Mouse (Mus musculus): ENCODE measurements around the gene Mef2c. TPM values are rescaled to one million over a fixed set of nuclear protein-coding genes. Genes with fewer than 3 reads are reported as not detected.

The Mef2c gene
- 39.5 and 41.4 TPM in 2 replicates for polyA plus RNA-seq (2015; fragmentation: Nextera tagmentation; extraction: Ambion mirVana)

DNA sequence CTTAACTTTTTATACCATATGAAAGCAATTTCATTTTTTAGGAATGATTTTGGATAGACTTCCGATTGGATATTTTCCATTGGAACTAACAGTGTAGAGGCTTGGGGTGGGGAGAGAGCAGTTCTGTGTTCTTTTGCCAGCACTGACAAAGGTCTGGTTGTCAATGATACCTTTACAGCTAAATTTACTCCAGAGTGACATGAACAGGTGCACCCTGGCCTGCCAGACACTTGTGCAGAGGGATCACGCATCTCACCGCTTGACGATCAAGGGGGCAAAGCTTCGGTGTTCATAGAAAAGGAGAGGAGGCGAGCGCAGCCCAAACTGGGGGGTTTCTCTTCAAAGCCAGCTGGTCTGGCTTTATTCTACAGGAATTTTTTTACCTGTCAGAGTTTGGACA, at the start of gene Mef2c:
Mef2c (plus strand) TSS at position 116 of the 400 bp plus-strand sequence.
- 92% methylated on average over 7 of the region's 7 CpGs for WGBS
- Histone ChIP-seq H3K4me1 (no peaks in the 10 kb centered on the region), H3K27ac (no peak within 1 kb of the TSS), H3K4me2 (no peak within 1 kb of the TSS), H3K27me3 (replicated peaks) (no peaks in the 10 kb centered on the region), H3K4me3 (replicated peaks) (no peak within 1 kb of the TSS), H3K36me3 (no peaks in the 10 kb centered on the region), H3K9me3 (no peaks in the 10 kb centered on the region), H3K9ac (no peak within 1 kb of the TSS)
- ATAC-seq (ENCODE audit: insufficient read depth, low FRiP score, low read depth), result no peak

- no peaks in the 10 kb centered on the region for H3K27me3 ChIP-seq (replicated peaks)
- no peak overlapping the region for H3K4me3 ChIP-seq (replicated peaks)
- H3K4me2 ChIP-seq, result no peak overlapping the region
- no peaks in the 10 kb centered on the region for H3K36me3 ChIP-seq
- H3K9me3 ChIP-seq, result no peaks in the 10 kb centered on the region
- no peak for ATAC-seq (ENCODE audit: insufficient read depth, low FRiP score, low read depth)
- no peaks in the 10 kb centered on the region for H3K4me1 ChIP-seq
- no peak overlapping the region for H3K27ac ChIP-seq
- no peak overlapping the region for H3K9ac ChIP-seq
These were observed 45.1 kb upstream of the Mef2c start for GRCm38 (mm10) chr13:83458729-83459128.

- WGBS, result 96% methylated on average over 3 of the region's 3 CpGs
- H3K4me1 ChIP-seq, result no peaks in the 10 kb centered on the region
- no peak overlapping the region for H3K9ac ChIP-seq
- no peaks in the 10 kb centered on the region for H3K27me3 ChIP-seq (replicated peaks)
- ATAC-seq (ENCODE audit: insufficient read depth, low FRiP score, low read depth), result no peak
- no peak overlapping the region for H3K27ac ChIP-seq
- H3K4me2 ChIP-seq, result no peak overlapping the region
- H3K9me3 ChIP-seq, result no peaks in the 10 kb centered on the region
- H3K4me3 ChIP-seq (replicated peaks), result no peak overlapping the region
- H3K36me3 ChIP-seq, result no peaks in the 10 kb centered on the region
These were observed 44.2 kb upstream of the Mef2c start for GRCm38 (mm10) chr13:83459600-83459999.

- no peaks in the 10 kb centered on the region for H3K27me3 ChIP-seq (replicated peaks)
- H3K27ac ChIP-seq, result no peak overlapping the region
- no peak overlapping the region for H3K4me3 ChIP-seq (replicated peaks)
- no peak overlapping the region for H3K9ac ChIP-seq
- H3K9me3 ChIP-seq, result no peaks in the 10 kb centered on the region
- no peak for ATAC-seq (ENCODE audit: insufficient read depth, low FRiP score, low read depth)
- WGBS, result 70% methylated on average over 1 of the region's 1 CpGs
- no peaks in the 10 kb centered on the region for H3K36me3 ChIP-seq
- H3K4me1 ChIP-seq, result no peaks in the 10 kb centered on the region
- no peak overlapping the region for H3K4me2 ChIP-seq
These were observed 43.2 kb upstream of the Mef2c start for GRCm38 (mm10) chr13:83460620-83461019.

DNA sequence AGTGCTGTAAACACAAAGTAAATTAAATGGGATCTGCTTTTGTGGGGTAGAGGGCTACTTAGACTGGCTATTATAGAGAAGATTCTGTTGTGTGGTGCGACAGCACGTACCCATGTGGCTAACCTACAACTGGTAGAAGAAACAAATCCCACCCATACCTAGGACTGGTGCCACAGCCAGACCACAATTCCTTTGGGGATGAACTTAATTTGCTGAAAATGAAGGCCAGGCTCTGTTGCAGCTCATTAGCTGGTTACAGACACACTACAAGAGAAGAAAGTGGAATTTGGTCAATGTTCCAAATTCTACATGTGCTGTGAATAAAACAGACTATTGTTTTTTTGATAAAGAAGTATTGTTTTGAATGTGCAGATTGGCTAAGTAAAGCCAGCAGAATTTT, 42.3 kb upstream of the Mef2c start:
- Histone ChIP-seq H3K36me3 (no peaks in the 10 kb centered on the region), H3K4me1 (no peaks in the 10 kb centered on the region), H3K27me3 (replicated peaks) (no peaks in the 10 kb centered on the region), H3K9me3 (no peaks in the 10 kb centered on the region), H3K9ac (no peak overlapping the region), H3K27ac (no peak overlapping the region; the same call in 1 of the 2 replicates), H3K4me3 (replicated peaks) (no peak overlapping the region), H3K4me2 (no peak overlapping the region)
- ATAC-seq (ENCODE audit: insufficient read depth, low FRiP score, low read depth), result no peak
- 90% methylated on average over 2 of the region's 2 CpGs for WGBS

- H3K27me3 ChIP-seq (replicated peaks), result no peaks in the 10 kb centered on the region
- 91% methylated on average over 5 of the region's 5 CpGs for WGBS
- no peaks in the 10 kb centered on the region for H3K9me3 ChIP-seq
- ATAC-seq (ENCODE audit: insufficient read depth, low FRiP score, low read depth), result no peak
- H3K4me1 ChIP-seq, result no peaks in the 10 kb centered on the region
- no peak overlapping the region for H3K4me3 ChIP-seq (replicated peaks)
- no peak overlapping the region for H3K27ac ChIP-seq
- H3K36me3 ChIP-seq, result no peaks in the 10 kb centered on the region
- no peak overlapping the region for H3K9ac ChIP-seq
- no peak overlapping the region for H3K4me2 ChIP-seq
These were observed 37.1 kb upstream of the Mef2c start for GRCm38 (mm10) chr13:83466756-83467155.

GRCm38 (mm10) chr13:83468794-83469193, 35.0 kb upstream of the Mef2c start:
- H3K27ac ChIP-seq, result no peak overlapping the region
- no peak overlapping the region for H3K9ac ChIP-seq
- no peaks in the 10 kb centered on the region for H3K4me1 ChIP-seq
- no peaks in the 10 kb centered on the region for H3K36me3 ChIP-seq
- ATAC-seq (ENCODE audit: insufficient read depth, low FRiP score, low read depth), result no peak
- H3K4me3 ChIP-seq (replicated peaks), result no peak overlapping the region
- H3K4me2 ChIP-seq, result no peak overlapping the region
- H3K27me3 ChIP-seq (replicated peaks), result no peaks in the 10 kb centered on the region
- WGBS, result 50% methylated on average over 3 of the region's 3 CpGs
- H3K9me3 ChIP-seq, result no peaks in the 10 kb centered on the region

GRCm38 (mm10) chr13:83473755-83474154, 30.1 kb upstream of the Mef2c start:
- no peak for ATAC-seq (ENCODE audit: insufficient read depth, low FRiP score, low read depth)
- H3K9me3 ChIP-seq, result no peaks in the 10 kb centered on the region
- WGBS, result 78% methylated on average over 2 of the region's 2 CpGs

GRCm38 (mm10) chr13:83480388-83480787, 23.4 kb upstream of the Mef2c start:
- Histone ChIP-seq H3K4me3 (replicated peaks) (no peak overlapping the region), H3K36me3 (no peaks in the 10 kb centered on the region), H3K27ac (no peak overlapping the region), H3K9ac (no peak overlapping the region), H3K4me2 (no peak overlapping the region), H3K27me3 (replicated peaks) (no peaks in the 10 kb centered on the region), H3K4me1 (no peaks in the 10 kb centered on the region), H3K9me3 (no peaks in the 10 kb centered on the region)
- 69% methylated on average over 3 of the region's 3 CpGs for WGBS
- no peak for ATAC-seq (ENCODE audit: insufficient read depth, low FRiP score, low read depth)

More at GRCm38 (mm10) chr13:83473755-83474154, 30.1 kb upstream of the Mef2c start:
- Histone ChIP-seq H3K4me1 (no peaks in the 10 kb centered on the region), H3K4me2 (no peak overlapping the region), H3K27me3 (replicated peaks) (no peaks in the 10 kb centered on the region), H3K27ac (no peak overlapping the region), H3K36me3 (no peaks in the 10 kb centered on the region), H3K9ac (no peak overlapping the region), H3K4me3 (replicated peaks) (no peak overlapping the region)

DNA sequence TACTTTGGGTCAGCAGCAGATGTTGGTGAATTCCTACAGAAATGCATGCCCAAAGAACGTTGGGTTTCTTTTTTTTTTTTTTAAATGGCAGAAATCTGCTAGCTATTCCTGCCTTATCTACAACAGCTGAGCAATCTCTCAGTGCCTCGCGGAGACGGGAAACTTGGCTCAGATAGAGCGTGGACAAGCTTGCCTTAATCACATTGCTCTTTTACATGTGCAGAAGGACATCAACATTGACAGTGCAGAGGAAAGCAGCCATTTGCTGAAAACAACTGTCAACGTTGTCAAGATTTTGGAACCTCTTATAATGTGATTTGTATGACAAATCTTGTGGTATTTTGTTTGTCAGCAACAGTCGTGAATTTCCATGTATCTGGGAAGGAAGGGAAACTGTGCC, 22.5 kb upstream of the Mef2c start:
- Histone ChIP-seq H3K4me1 (no peaks in the 10 kb centered on the region), H3K4me3 (replicated peaks) (no peak overlapping the region), H3K27me3 (replicated peaks) (no peaks in the 10 kb centered on the region), H3K9me3 (no peaks in the 10 kb centered on the region), H3K27ac (no peak overlapping the region), H3K9ac (no peak overlapping the region), H3K4me2 (no peak overlapping the region), H3K36me3 (no peaks in the 10 kb centered on the region)
- ATAC-seq (ENCODE audit: insufficient read depth, low FRiP score, low read depth), result no peak
- 39% methylated on average over 7 of the region's 7 CpGs for WGBS

DNA sequence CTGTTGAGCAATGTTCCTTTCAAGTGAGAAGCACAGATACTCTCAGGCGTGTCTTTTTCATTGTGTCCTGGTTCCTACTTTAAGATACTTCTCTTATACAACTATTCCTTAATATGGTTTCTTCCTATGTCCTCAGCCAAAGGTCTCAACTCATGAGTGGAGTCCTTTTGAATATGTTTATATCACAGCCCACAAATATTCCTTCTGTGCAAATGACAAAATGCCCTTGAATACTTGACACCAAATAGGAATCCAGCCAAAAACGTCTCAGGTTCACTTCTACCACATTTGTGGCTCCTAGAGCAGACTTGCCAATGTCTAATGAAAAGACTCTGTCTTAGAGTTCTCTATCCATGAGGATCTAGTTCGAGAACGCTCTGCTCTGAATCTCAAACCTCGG, 21.7 kb upstream of the Mef2c start:
- Histone ChIP-seq H3K27ac (no peak overlapping the region), H3K9me3 (no peaks in the 10 kb centered on the region), H3K27me3 (replicated peaks) (no peaks in the 10 kb centered on the region), H3K9ac (no peak overlapping the region), H3K4me3 (replicated peaks) (no peak overlapping the region), H3K36me3 (no peaks in the 10 kb centered on the region), H3K4me2 (no peak overlapping the region), H3K4me1 (no peaks in the 10 kb centered on the region)
- no peak for ATAC-seq (ENCODE audit: insufficient read depth, low FRiP score, low read depth)
- WGBS, result 72% methylated on average over 5 of the region's 5 CpGs

- H3K27me3 ChIP-seq (replicated peaks), result no peaks in the 10 kb centered on the region
- H3K4me1 ChIP-seq, result no peaks in the 10 kb centered on the region
- no peak overlapping the region for H3K9ac ChIP-seq
- H3K9me3 ChIP-seq, result no peaks in the 10 kb centered on the region
- H3K36me3 ChIP-seq, result no peaks in the 10 kb centered on the region
- ATAC-seq (ENCODE audit: insufficient read depth, low FRiP score, low read depth), result no peak
- H3K4me3 ChIP-seq (replicated peaks), result no peak overlapping the region
- H3K27ac ChIP-seq, result no peak overlapping the region
- WGBS, result 80% methylated on average over 4 of the region's 4 CpGs
- H3K4me2 ChIP-seq, result no peak overlapping the region
These were observed 19.6 kb upstream of the Mef2c start for GRCm38 (mm10) chr13:83484215-83484614.

DNA sequence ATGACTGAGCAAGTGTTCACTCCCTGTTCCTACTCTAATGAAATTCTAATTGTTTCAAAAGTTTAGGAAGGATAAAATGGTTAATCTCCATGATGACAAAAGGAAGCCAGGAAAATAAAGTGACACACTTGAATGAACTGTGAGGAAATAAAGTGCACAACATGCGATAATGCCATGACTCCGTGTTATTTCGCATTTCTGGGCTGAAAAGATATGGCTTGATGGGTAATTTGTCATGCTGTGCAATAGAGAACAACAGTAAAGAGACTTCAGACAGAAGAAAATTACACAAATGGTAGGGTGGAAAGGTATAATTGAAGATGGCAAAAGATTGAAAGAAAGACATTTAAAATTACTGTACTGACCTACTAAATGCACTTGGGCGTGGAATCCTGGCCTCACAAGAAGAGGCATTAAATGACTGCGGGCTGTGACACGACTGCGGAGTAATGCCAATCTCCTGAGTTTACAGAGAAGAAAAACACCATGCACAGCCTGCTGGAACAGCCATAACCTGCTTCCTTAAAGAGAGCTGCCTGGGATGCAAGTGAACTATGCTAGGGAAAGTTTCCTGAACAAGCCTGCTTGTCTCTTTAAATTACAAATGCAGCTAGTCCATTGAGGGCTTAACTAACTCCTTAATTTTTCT, 19.0 kb upstream of the Mef2c start:
- WGBS, result 73% methylated on average over 7 of the region's 7 CpGs
- ATAC-seq (ENCODE audit: insufficient read depth, low FRiP score, low read depth), result no peak
- no peak overlapping the region for H3K4me2 ChIP-seq
- H3K9me3 ChIP-seq, result no peaks in the 10 kb centered on the region
- H3K4me3 ChIP-seq (replicated peaks), result no peak overlapping the region
- no peaks in the 10 kb centered on the region for H3K27me3 ChIP-seq (replicated peaks)
- no peak overlapping the region for H3K9ac ChIP-seq
- no peak overlapping the region for H3K27ac ChIP-seq
- no peaks in the 10 kb centered on the region for H3K4me1 ChIP-seq
- no peaks in the 10 kb centered on the region for H3K36me3 ChIP-seq

Measured in stomach, embryonic 15.5 days (tissue).